Mouse (Mus musculus) cerebellum, adult 11 months (tissue): ENCODE data around the gene Asic2.
"Not testable (repeated sequence)": the region's sequence is repeated elsewhere in the genome, so short reads cannot be mapped to it uniquely, and the experiment has no call there.

Experiments used
- DNase-seq: peaks from one replicate; pipeline ENCODE4 v3.0.0; 2022

Asic2 gene

DNA sequence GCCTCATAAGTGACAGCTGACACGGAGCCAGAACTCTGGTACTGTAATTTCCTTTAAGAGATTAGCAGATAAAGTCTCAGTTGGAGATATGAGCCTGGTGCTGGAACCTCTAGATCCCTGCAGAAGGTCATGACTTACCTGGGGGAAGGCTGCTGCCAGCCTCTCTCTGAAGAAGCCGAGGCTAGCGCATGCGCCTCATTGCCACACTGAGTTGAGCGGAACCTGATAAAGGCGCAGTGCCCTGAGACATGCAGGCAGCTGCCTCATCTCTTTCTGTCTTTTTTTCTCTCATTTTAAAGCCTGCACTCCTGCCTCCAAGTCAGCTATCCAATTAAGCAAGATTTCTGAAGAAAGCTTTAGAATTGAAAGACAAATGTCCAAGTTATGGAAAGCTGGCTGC is 551.9 kb downstream of the Asic2 start:
- DNase-seq, result no peak

DNA sequence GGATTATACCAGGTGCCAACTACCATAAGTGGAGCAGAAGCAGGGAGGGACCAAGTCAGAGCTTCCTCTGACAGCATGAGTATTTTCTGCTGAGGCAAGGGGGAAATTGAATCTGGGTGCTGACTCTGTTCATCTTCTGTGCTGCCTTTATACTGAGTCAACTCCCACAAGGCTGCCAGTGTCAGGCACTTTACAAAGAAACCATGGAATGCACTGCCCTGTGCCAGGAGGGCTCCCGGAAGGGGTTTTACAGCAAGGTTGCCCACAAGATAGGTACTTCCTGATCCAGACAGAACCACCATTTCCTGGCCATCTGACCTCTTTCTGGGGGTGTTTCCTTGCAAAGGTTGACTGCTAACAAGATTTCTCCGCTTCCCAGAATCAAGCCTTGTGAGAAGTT is 553.7 kb downstream of the Asic2 start:
- DNase-seq, result no peak

DNA sequence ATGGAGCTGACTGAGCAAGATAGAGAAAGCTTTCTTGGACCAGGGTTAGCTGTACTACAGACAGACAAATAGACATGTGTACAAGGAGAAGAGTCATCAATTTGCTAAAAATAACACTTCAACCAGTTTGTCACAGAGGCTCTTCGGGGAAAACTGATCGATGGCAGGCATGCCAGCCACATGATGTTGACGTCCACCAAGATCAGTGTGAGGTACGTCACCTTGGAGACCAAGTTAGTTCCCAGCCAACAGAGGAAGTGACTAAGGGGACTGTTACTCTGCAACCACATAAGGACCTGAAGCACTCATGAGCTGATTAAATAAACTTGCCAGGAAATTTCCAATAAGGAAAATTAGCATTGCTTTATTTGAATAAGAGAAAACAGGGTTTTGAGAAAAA is 557.0 kb downstream of the Asic2 start:
- no peak for DNase-seq

DNA sequence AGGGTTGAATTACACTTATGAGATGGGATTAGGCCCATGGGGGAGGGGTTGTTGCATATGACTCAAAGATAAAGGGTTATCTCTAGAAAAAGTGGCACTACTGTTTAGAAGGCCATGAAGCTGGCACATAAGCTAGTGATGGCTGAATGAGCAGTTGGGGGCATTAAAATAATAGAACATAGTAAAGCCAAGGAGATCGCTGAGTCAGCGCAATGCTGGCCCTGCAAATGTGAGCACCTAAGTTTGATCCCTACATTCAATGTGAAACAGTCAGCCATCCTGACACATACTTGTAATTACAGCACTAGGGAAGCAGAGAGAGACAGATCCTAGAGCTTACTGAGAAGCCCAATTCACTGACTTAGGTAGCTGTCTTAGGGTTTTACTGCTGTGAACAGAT is 562.3 kb downstream of the Asic2 start:
- DNase-seq, result no peak

DNA sequence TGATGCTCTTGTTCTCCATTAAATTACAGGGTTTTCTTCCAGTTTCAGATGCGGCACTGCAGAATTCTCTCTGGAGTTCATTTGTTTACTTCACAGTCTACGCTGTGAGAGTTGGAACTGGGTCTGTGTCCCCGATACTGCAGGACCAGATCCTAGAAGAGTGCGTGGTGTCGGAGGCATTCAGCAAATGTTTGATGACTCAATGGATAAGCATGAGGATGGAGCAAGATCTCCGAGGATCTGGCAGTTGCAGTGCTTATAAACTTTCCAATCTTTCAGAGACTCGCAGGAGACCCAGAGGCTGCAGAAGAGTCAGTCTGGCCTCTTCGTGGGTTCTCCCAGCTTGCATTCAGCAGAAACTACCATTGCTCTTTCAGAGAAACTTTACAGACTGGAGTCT is 566.0 kb downstream of the Asic2 start:
- DNase-seq, result no peak

DNA sequence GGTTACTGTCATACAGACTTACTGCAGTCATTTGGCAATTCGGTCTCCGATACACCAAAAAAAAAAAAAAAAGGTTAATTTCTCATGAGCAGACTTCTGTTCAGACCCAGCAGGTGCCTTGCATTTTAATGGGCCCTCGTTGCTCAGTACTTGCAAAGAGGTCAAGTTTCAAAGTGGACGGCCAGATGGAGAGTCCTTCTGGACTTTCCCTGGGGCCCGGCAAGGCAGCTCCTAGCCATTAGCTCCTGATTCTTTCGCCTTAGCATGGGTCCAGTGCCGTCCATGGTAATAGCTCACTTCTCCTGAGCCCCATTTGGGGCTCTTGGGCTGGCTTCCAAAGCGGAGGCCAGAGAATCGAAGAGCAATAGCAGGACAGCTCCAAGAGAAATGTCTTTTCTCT is 575.4 kb downstream of the Asic2 start:
- peak; percentile 18 for DNase-seq

DNA sequence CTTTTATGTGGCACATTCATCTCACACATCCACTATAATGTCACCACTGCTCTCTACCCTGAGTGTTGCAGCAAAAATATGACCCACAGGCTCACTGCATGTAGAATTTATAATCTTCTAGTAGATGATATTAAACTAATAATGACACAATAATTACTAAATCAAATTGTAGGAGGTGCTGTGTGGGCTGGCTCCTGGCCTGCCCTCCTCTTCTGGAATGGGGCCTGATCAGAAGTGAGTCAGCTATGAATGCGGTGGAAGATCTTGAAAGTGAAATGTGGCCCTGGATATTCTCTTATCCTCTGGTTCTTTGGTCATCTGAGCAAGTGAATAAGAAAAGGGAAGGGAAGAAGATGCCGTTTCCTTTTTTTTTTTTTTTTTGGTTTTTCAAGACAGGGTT is 582.1 kb downstream of the Asic2 start:
- DNase-seq, result no peak

DNA sequence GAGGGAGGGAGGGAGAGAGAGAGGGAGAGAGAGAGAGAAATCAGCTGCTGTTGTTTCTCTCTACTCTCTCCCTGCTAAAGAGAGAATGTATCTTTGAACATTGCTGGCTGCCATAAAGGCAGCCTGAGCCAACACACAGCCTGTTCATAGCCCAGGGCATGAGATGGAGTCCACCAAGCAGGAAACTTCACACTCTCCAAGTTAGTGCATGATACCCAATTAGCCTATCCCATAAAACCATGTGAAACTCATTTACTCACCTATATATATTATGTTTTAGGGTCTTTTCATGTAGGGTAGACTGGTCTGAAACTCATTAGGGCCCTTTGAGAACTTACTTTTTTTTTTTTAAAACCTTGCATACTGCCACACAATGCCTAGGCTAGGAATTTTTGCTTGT is 582.7 kb downstream of the Asic2 start:
- no peak for DNase-seq

DNA sequence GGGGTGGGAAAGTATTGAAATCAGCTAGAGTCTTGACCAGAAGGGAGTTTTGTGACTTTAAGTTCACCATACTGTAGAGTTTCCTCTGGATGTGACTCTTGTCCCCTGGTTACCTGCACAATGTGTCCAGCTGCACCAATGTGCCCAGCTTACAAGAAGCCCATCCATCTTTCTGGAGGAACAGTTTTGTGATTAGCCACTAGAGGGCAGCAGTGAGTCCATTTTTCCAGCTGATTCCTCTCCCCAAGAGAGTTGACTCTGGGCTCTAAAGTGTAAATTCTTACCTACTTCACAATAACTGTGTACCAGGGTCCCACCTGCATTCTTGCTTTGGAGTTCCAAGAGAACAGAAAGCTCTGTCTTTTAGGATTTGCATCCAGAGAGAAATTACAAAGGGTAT is 593.4 kb downstream of the Asic2 start:
- DNase-seq, result peak; percentile 42

DNA sequence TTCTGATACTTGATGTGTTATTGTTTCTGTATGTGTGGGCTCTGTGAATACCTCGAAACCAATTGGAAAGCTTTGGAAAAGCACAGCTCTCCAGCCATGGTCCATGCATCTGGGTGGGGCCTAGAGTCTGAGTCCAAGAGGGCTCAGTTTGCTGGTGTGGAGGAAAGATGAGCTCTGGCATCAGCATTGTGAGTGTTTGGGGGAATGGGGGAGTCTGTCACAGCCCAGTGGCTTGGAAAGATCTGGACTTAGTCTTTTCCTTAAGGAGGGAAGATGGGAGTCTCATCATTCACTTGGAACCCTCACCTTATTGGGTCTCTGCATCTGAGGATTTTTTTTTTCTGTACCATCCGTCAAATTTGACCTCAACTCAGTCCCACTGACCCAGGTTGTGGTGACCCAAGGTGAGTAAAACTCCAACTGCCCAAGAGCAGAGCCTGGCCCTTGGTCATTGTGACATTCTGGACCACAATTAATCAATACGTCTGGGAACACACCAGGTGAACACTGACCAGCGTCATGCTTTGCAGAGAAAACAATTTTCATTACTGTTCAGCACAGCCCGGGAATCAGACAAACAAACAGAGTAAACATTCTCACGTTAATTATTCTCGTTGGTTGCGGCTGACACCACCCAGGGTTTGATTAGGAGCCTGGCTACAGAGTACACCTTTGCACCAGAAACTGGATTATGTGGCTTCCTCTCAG is 594.1 kb downstream of the Asic2 start:
- DNase-seq, result no peak

DNA sequence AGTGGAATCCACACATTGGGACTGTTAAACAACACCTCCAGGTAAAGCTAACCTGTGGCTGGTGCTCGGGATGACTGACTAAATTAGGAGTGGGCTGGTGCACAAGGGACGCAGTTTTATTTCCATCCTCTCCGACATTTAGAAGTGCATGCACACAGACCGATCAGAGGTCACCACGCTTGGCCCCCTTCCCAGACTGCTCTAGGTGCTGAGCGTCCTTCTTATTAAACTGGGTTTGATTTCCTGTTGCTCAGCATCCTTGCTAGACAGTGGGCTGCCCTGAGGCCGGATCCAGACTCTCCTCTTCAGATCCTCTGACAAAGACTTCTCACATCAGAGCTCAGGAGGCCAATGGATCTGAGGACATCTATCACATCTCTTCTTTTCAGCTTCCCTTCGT is 596.7 kb downstream of the Asic2 start:
- DNase-seq, result no peak

DNA sequence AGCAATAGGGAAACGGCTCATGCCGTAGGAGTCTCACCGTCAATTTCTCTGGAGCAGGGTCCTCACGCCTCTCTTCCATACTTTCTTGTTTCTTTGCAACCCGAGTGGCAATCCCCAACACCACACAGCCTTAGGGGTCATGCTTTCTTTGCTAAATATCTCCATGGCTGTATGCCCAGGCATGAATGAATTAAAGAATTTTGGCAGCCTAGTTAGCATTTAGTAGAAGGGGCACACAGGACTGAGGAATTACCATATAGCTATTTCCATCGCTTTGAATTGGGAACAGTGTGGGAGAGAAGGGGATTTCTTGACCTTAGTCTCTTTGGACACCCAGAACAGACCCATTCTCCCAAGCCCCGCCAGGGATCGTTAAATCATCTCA is 597.8 kb downstream of the Asic2 start:
- no peak for DNase-seq

DNA sequence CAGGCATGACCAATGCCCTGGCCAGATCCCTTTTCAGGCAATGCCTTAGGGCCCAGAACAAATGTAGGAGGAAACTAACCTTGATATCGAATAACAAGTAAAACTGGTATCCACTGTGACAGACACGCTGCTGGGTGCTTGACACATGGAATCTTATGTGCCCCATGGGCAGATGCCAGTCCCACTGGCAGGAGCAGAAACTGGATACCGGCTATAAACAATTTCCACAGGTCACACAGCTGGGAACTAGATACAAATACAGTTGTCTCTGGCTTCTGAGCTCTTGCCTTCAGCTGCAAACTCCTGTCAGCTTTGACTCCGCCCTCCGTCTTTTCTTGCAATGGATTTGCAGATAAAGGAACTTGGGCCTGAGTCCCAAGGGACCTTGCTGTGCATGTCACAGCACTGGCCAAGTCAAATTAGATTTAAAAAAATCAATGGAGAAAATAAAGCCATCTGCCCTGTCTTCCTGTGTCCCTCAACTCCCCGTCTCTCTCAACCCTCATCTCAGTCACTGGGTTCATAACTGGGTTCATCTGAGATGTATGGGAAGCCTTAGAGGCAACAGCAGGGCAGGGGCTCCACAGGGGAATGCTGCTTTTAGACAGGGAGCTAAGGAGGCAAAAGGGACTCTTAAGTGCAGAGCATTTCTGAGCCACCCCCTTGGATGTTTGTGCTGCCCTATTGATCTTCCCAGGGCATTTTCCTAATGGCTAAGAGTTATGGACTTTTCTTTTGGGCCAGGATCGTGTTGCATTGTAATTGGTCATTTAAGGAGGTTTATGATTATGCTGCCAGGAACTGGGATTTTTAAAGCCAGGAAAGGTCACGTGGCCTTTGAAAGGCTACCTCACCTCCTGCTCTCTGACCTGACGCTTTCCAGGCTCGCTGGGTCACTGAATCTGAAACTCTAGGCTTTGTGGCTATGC is 598.5 kb downstream of the Asic2 start:
- DNase-seq, result no peak

DNA sequence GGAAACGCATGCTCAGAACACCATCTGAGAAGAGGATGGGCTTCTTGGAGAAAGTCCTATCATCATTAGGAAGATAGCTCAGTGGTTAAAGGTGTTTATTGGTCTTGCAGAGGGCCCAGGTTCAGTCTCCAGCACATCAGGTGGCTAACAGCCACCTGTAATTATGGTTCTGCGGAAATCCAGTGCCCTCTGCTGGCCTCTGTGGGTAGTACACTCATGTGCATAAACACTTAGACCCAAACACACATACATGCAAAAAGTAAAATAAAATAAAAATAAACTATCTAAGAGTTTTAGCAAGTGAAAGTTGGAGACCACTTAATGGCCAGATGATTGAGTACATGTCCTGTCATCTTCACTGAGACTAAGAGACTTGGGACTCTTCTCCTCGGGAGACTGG is 603.8 kb downstream of the Asic2 start:
- no peak for DNase-seq

DNA sequence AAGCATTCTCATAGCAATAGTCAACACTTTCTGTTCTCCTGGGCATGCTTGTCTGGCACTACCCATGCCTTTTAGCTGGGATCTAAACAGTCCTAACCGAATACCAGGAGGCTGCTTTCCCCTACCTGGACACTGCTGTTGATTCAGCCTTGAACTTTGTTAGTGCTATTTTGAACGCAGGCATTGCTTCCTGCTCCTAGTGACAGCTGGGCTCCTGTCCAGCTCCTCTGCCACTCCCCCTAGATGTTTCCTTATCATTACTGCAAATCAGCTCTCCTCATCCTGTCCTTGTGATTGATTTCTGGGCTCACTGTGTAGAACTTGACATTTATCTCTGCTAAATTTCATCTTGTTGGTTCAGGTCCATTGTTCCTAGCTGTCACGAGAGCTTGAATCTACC is 605.8 kb downstream of the Asic2 start:
- DNase-seq, result no peak

DNA sequence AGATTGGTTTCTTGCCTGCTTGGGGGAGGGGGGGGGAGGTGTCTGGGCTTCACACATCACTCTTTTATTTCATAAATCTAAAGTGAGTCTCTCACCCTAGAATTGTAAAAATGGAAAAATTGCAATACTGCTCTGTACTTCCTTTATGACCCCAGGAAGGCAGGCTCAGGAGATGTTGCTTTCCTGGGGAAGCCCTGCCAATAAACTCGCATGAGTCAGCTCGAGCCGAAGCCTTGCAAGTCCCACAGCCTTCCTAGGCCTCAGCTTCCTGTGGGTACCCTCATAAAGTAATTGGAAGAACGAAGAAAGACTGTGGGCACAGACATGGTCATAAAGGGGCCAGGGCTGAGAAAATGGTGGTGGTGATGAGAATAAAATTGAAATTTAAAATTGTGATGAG is 607.2 kb downstream of the Asic2 start:
- no peak for DNase-seq

DNA sequence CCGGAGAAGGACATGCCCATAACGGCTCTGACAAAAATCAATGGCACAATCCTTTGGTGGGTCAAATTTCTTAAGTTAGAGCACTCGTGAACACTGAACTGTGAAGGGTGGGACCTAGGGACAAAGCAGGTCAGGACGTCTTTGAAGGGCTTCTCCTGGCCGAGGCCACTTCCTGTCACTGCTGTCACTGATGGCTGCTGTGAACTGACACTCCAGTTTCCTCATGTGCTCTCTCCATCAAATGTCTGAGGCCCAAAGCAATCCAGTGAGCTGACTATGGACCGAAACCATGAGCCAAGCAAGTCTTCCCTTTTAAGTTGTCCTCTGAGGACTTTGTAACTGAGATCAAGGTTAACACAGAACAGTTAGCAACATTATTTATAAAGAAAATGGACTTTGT is 617.8 kb downstream of the Asic2 start:
- not testable (repeated sequence) for DNase-seq

DNA sequence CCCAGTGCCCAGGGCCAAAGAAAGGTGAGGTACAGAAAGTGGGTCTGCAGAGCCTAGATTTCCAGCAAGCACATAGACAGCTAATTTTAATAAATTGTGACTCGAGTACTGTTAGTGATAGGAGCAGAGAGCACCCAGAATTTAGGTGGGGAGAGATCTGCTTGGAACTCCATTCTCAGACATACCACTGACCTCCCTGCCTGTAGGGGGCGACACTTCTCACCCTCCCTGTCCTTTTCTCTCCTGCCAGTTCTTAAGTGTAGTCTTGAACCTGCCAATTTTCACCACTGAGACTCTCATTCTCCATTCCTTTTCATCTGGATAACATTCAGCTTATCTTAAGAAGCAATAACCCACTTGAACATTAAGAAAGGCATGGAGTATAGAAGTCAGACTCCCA is 636.3 kb downstream of the Asic2 start:
- no peak for DNase-seq

DNA sequence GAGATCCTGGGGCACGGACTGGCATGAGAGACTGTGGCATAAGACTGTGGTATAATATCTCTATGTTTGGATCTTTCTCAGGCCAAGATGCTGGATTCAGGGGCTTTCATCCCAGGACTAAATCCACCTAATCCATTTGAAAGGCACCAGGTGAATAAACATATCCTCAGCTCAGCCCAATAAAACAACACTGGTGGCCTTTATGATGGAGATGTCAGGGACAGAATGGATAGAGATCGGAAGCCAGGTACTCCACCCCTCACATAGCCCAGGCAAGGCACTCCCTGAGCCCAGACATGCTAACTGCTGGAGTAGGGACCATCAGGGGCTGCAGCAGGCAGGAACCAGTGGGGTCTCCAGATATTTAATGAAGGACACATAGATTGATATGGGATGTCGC is 637.3 kb downstream of the Asic2 start:
- no peak for DNase-seq

DNA sequence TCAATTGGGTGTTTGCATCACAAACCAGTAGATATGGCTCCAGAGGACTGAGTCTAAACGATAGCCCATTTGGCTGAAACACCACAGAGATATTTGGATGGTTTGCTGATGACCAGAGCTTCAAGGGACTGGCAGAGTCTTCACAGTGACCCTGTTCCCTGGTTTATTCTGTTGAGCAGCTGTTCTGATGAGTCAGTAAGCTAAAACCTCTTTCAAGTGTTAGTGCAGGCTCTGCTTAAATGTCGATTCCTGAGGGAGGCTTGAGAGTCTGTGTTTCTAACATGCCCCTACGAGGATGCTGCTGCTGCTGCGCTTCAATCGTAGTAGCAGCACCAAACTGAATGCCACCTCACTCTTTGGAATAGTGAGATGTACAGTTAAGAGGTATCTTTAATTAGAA is 640.2 kb downstream of the Asic2 start:
- DNase-seq, result no peak

DNA sequence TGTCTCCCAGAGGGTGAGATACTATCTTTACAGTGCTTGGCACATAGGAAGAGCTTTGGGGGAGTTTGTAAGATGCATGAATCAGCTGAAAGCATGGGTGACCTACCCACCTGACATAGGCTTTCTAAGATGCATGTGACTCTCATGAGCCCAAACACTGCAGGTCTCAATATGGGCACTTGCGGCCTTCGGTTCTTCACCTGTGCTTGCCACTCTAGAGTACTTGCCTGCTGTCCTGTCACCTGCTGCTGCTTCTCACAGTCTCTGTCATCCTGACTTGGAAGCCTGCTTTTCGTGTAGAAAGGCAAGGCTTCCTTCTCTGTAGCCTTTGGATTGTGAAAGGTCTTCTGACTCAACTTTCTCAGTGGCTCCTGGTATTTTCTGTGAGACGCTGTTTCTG is 645.1 kb downstream of the Asic2 start:
- DNase-seq, result no peak

DNA sequence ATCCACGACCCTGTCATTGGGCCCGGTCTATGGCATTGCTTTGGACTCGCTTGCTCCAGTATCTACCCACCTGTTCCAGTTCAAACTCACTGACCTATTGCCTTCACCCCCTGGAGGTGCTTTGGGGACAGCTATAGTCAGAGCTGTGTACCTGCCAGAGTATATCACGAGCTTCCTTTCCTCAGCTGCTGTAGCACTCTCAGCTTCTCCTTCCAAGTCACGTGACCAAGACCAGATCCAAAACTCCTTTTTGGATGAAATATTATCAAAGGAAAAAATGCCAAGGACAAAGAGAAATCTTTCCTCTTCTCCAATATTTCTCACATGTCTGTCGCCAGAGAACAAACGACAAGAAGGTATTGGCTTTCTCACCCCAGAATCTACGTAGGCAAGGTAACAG is 645.8 kb downstream of the Asic2 start:
- no peak for DNase-seq

DNA sequence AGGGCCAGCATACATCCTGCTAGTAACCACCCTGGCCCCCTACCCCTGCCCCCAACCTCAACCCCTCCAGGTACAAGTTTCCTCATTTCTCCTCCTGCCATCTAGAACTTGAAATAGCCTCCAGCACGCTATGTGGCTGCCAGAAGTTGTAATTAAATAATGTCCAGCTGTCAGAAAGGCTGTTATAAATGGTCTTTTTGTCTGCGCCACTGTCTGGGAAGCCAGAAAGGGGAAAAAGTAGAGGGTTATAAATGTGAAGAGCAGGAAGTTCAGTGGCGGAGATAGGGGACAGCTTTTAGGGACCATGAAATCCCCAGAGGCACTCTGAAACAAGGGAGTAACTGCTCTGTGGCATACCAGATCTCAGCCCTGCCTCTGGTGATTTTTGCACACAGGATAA is 678.2 kb downstream of the Asic2 start:
- no peak for DNase-seq

DNA sequence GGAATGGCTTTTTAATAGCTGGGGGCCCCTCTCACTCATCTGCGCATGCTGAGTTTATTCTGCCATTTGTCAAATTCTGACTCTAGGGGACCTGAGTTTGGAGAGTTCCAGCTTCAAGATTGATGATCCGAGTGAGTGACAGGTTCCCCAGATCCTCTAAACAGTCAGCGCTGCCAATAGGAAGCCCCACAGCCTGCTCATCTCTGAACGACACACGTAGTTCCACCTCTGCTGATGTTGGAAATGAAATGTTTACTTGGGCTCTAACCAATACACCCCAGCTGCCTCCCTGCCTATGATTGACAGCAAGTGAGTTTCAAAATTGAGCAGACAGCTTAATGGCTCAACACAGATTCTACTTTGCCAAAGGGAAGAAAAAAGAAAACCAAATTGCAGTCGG is 685.1 kb downstream of the Asic2 start:
- no peak for DNase-seq

DNA sequence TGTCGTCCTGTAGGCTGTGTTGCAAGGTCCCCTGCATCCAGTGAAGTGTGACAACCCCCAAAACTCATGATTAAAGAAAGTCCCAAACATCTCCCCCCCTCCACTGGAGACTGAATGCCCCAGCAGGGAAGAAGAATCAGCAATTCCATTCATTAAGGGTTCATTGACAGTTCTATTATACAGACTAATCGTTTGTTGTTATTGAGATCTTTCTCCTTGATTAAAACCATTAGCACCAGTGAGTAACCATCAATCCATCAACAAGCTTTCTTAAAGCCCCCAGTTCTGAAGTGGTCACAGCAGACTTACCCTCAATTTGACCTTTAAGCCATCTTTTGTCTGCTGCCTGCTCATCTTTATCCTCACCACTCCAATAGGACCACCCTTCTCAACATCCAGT is 688.2 kb downstream of the Asic2 start:
- DNase-seq, result no peak
